Mouse (Mus musculus) kidney, adult 9 months (tissue): ENCODE results near the gene Nudt4.

Source experiments
- DNase-seq: peaks from one replicate; pipeline ENCODE4 v3.0.0; 2022

Nudt4 gene

GRCm38 (mm10) chr10:95563851-95564845 lies at the start of gene Nudt4:
TSS of gene Nudt4 (minus strand) at chr10:95564146.
- peak; percentile 79 for DNase-seq

- peak; percentile 34 for DNase-seq
Measured at GRCm38 (mm10) chr10:95611331-95611721, 47.4 kb upstream of the Nudt4 start.

- DNase-seq, result peak; percentile 25
Measured at GRCm38 (mm10) chr10:95610666-95611330, 46.9 kb upstream of the Nudt4 start.

- DNase-seq, result no peak
Measured at GRCm38 (mm10) chr10:95604979-95605613, 41.1 kb upstream of the Nudt4 start.

GRCm38 (mm10) chr10:95600527-95600926 lies 36.6 kb upstream of the Nudt4 start:
- DNase-seq, result no peak

GRCm38 (mm10) chr10:95599740-95600139 lies 35.8 kb upstream of the Nudt4 start:
- DNase-seq, result no peak

GRCm38 (mm10) chr10:95598056-95598587 lies 34.2 kb upstream of the Nudt4 start:
- DNase-seq, result no peak

GRCm38 (mm10) chr10:95595852-95596639 lies 32.1 kb upstream of the Nudt4 start:
- no peak for DNase-seq

- DNase-seq, result no peak
Measured at GRCm38 (mm10) chr10:95594414-95594813, 30.5 kb upstream of the Nudt4 start.

GRCm38 (mm10) chr10:95591257-95591656 lies 27.3 kb upstream of the Nudt4 start:
- peak; percentile 46 for DNase-seq

- DNase-seq, result no peak
Measured at GRCm38 (mm10) chr10:95590196-95590595, 26.2 kb upstream of the Nudt4 start.

- DNase-seq, result no peak
Measured at GRCm38 (mm10) chr10:95589196-95589595, 25.2 kb upstream of the Nudt4 start.

- no peak for DNase-seq
Measured at GRCm38 (mm10) chr10:95587509-95588220, 23.7 kb upstream of the Nudt4 start.

- DNase-seq, result no peak
Measured at GRCm38 (mm10) chr10:95585554-95585953, 21.6 kb upstream of the Nudt4 start.

GRCm38 (mm10) chr10:95577567-95577950 lies 13.6 kb upstream of the Nudt4 start:
- no peak for DNase-seq

GRCm38 (mm10) chr10:95576876-95577566 lies 13.1 kb upstream of the Nudt4 start:
- peak; percentile 53 for DNase-seq

GRCm38 (mm10) chr10:95575839-95576380 lies 12.0 kb upstream of the Nudt4 start:
- no peak for DNase-seq

GRCm38 (mm10) chr10:95574994-95575393 lies 11.0 kb upstream of the Nudt4 start:
- DNase-seq, result no peak

- no peak for DNase-seq
Measured at GRCm38 (mm10) chr10:95569441-95569840, 5.5 kb upstream of the Nudt4 start.

- DNase-seq, result peak; percentile 5
Measured at GRCm38 (mm10) chr10:95568016-95568415, 4.1 kb upstream of the Nudt4 start.

GRCm38 (mm10) chr10:95567550-95567949 lies 3.6 kb upstream of the Nudt4 start:
- DNase-seq, result peak; percentile 56
